Mouse (Mus musculus): ENCODE data around the gene Syde2. TPM values are rescaled to one million over a fixed set of nuclear protein-coding genes. Genes with fewer than 3 reads are reported as not detected.

Gene Syde2
- total and polyA plus RNA-seq, 3 experiments: 12.4 to 24.1 TPM; not detected in 1

DNA sequence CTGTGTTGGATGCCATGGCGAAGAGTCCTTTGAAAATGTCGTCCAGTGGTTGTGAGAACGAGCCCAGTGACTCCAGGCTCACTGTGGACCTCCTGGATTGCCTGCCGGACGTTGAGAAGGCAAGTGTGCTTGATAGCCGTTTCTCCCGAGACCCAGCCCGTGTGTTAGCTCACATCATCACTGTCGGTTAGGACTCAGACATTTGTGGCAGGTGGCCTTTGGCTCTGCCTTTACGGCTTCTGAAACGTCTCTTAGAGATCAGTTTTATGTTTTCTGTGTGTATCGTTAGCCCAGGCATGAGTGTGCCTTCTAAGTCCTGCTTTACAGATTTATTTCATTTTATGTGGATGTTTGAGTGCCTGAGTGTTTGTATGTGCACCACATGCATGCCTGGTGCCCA lies 26.7 kb downstream of the Syde2 start:
- Histone ChIP-seq H3K9me3 (replicated peaks; ENCODE audit: insufficient read depth, low read length) (no peaks in the 10 kb centered on the region), H3K9ac (ENCODE audit: control insufficient read depth, low read depth, low read length, poor library complexity, severe bottlenecking) (no peak overlapping the region), H3K27me3 (ENCODE audit: control insufficient read depth in 1 of 2, insufficient read depth in 2 of 2, low read length in 2 of 2) (no peaks in the 10 kb centered on the region; a peak in 1 of 4 replicates), H3K36me3 (ENCODE audit: control insufficient read depth in 1 of 2, insufficient read depth in 2 of 2, low read length in 2 of 2) (peaks cover 0 to 18% of the 10 kb centered on the region in 2 experiments; a peak in 2 of 4 replicates), H3K79me2 (ENCODE audit: control insufficient read depth, insufficient read depth, low read length, poor library complexity) (0 out of 2 replicates have a peak, but pooled peaks cover 1% of the 10 kb centered on the region), H3K4me1 (ENCODE audit: control insufficient read depth in 1 of 2, insufficient read depth in 2 of 2, low read length in 2 of 2) (no peaks in the 10 kb centered on the region), H3K27ac (ENCODE audit: control insufficient read depth, low read depth, low read length) (no peak overlapping the region), H3K4me3 (ENCODE audit: control insufficient read depth in 1 of 2, insufficient read depth in 1 of 2, low read depth in 2 of 2, low read length in 2 of 2) (no peak overlapping the region)
- no peak for TF ChIP-seq CHD1 (IDR thresholded peaks at IDR 0.05; ENCODE audit: low read depth, low read length)
- TF ChIP-seq ZKSCAN1 (IDR thresholded peaks at IDR 0.05; ENCODE audit: low read depth, low read length): no peak
- no peak for TF ChIP-seq POLR2A (IDR thresholded peaks at IDR 0.05; ENCODE audit: control insufficient read depth in 1 of 2, insufficient read depth in 1 of 2, low read depth in 1 of 2, low read length in 2 of 2, poor library complexity in 1 of 2)
- TF ChIP-seq KAT2A (conservative IDR thresholded peaks at IDR 0.05; ENCODE audit: low read depth, low read length): no peak
- no peak for TF ChIP-seq ETS1 (IDR thresholded peaks at IDR 0.05; ENCODE audit: low read depth, low read length)
- DNase-seq (ENCODE audit: low read depth, low spot score): no peak

GRCm38 (mm10) chr3:146016979-146017378 lies 29.3 kb downstream of the Syde2 start:
- Histone ChIP-seq H3K9ac (ENCODE audit: control insufficient read depth, low read depth, low read length, poor library complexity, severe bottlenecking) (no peak overlapping the region), H3K36me3 (ENCODE audit: control insufficient read depth in 1 of 2, insufficient read depth in 2 of 2, low read length in 2 of 2) (peaks cover 0 to 22% of the 10 kb centered on the region in 2 experiments; a peak in 2 of 4 replicates), H3K9me3 (replicated peaks; ENCODE audit: insufficient read depth, low read length) (no peaks in the 10 kb centered on the region), H3K27ac (ENCODE audit: control insufficient read depth, low read depth, low read length) (no peak overlapping the region), H3K27me3 (ENCODE audit: control insufficient read depth in 1 of 2, insufficient read depth in 2 of 2, low read length in 2 of 2) (no peaks in the 10 kb centered on the region; a peak in 1 of 4 replicates), H3K4me1 (ENCODE audit: control insufficient read depth in 1 of 2, insufficient read depth in 2 of 2, low read length in 2 of 2) (no peaks in the 10 kb centered on the region), H3K4me3 (ENCODE audit: control insufficient read depth in 1 of 2, insufficient read depth in 1 of 2, low read depth in 2 of 2, low read length in 2 of 2) (no peak overlapping the region), H3K79me2 (ENCODE audit: control insufficient read depth, insufficient read depth, low read length, poor library complexity) (0 out of 2 replicates have a peak, but pooled peaks cover 1% of the 10 kb centered on the region)
- no peak for DNase-seq (ENCODE audit: low read depth, low spot score)
- no peak for TF ChIP-seq RAD21 (IDR thresholded peaks at IDR 0.05; ENCODE audit: low read depth, low read length)
- no peak for TF ChIP-seq JUND (IDR thresholded peaks at IDR 0.05; ENCODE audit: low read depth, low read length)
- TF ChIP-seq MYC (IDR thresholded peaks at IDR 0.05; ENCODE audit: low read depth, low read length): no peak
- no peak for TF ChIP-seq CTCF (IDR thresholded peaks at IDR 0.05 in 2 of 3, conservative IDR thresholded peaks at IDR 0.05 in 1 of 3; ENCODE audit: control insufficient read depth in 1 of 3, insufficient read depth in 1 of 3, low read depth in 2 of 3, low read length in 3 of 3, poor library complexity in 1 of 3, severe bottlenecking in 1 of 3)
- TF ChIP-seq RCOR1 (IDR thresholded peaks at IDR 0.05; ENCODE audit: low read depth, low read length): no peak
- TF ChIP-seq MAFK (IDR thresholded peaks at IDR 0.05; ENCODE audit: borderline replicate concordance, low read depth, low read length): no peak

GRCm38 (mm10) chr3:146017521-146017920 lies 29.9 kb downstream of the Syde2 start:
- H3K9ac ChIP-seq (ENCODE audit: control insufficient read depth, low read depth, low read length, poor library complexity, severe bottlenecking): no peak overlapping the region
- TF ChIP-seq E2F4 (IDR thresholded peaks at IDR 0.05; ENCODE audit: borderline replicate concordance, low read depth, low read length) (no peak), RCOR1 (IDR thresholded peaks at IDR 0.05; ENCODE audit: low read depth, low read length) (no peak), MAX (IDR thresholded peaks at IDR 0.05; ENCODE audit: low read length) (no peak), MYC (IDR thresholded peaks at IDR 0.05; ENCODE audit: low read depth, low read length) (no peak), POLR2AphosphoS5 (IDR thresholded peaks at IDR 0.05; ENCODE audit: borderline replicate concordance, low read depth, low read length) (no peak), UBTF (IDR thresholded peaks at IDR 0.05; ENCODE audit: borderline replicate concordance, insufficient read depth, low read depth, low read length) (no peak), MEF2A (IDR thresholded peaks at IDR 0.05; ENCODE audit: extremely low read depth, insufficient replicate concordance, low read depth, low read length, poor library complexity, severe bottlenecking) (no peak)
- H3K27ac ChIP-seq (ENCODE audit: control insufficient read depth, low read depth, low read length): no peak overlapping the region
- no peaks in the 10 kb centered on the region for H3K4me1 ChIP-seq (ENCODE audit: control insufficient read depth in 1 of 2, insufficient read depth in 2 of 2, low read length in 2 of 2)
- H3K27me3 ChIP-seq (ENCODE audit: control insufficient read depth in 1 of 2, insufficient read depth in 2 of 2, low read length in 2 of 2): no peaks in the 10 kb centered on the region; a peak in 1 of 4 replicates
- no peaks in the 10 kb centered on the region for H3K9me3 ChIP-seq (replicated peaks; ENCODE audit: insufficient read depth, low read length)
- peaks cover 0 to 23% of the 10 kb centered on the region in 2 experiments; a peak in 2 of 4 replicates for H3K36me3 ChIP-seq (ENCODE audit: control insufficient read depth in 1 of 2, insufficient read depth in 2 of 2, low read length in 2 of 2)
- H3K79me2 ChIP-seq (ENCODE audit: control insufficient read depth, insufficient read depth, low read length, poor library complexity): no peaks in the 10 kb centered on the region
- no peak for DNase-seq (ENCODE audit: low read depth, low spot score)
- no peak overlapping the region for H3K4me3 ChIP-seq (ENCODE audit: control insufficient read depth in 1 of 2, insufficient read depth in 1 of 2, low read depth in 2 of 2, low read length in 2 of 2)
